Comparison of ENCODE assay signal across 27 mouse cellular contexts in genomic region chr15:9473188-9473587, GRCm38 (mm10). TPM values are rescaled to one million over a fixed set of nuclear protein-coding genes. Genes with fewer than 3 reads are reported as not detected.
"Had no signal": no experiment of that assay in that cellular context is flagged by ENCODE, and none has a peak within 500 bp of the region (broad histone marks: within the 10 kb centered on the region; RNA-seq: fewer than 3 reads in every experiment).

No protein-coding gene starts in this region.

- DNase-seq: gastrocnemius, adult 2 months; gastrocnemius, postnatal 10 days; gastrocnemius, postnatal 25 days; heart, adult 18-20 months; heart, postnatal 10 days; heart, postnatal 4 days; kidney, adult 18-20 months; kidney, adult 8-10 months; kidney, postnatal 10 days; kidney, postnatal 25 days; layer of hippocampus, adult 9-11 months; layer of hippocampus, postnatal 36 days; left cerebral cortex, postnatal 4 days had no signal

- H3K4me1 ChIP-seq: hindbrain, embryonic 10.5 days; hindbrain, embryonic 12.5 days; limb, embryonic 13.5 days; limb, embryonic 15.5 days had no signal

- H3K27me3 ChIP-seq: heart, embryonic 12.5 days; hindbrain, embryonic 12.5 days; limb, embryonic 13.5 days; limb, embryonic 15.5 days had no signal

- H3K4me2 ChIP-seq: heart, embryonic 12.5 days; hindbrain, embryonic 12.5 days; hindbrain, embryonic 14.5 days; limb, embryonic 13.5 days; limb, embryonic 15.5 days had no signal

- H3K36me3 ChIP-seq: heart, embryonic 10.5 days; heart, embryonic 12.5 days; hindbrain, embryonic 10.5 days; hindbrain, embryonic 12.5 days; limb, embryonic 13.5 days; limb, embryonic 15.5 days had no signal

- H3K4me3 ChIP-seq: gastrocnemius, adult 2 months; heart, embryonic 10.5 days; heart, embryonic 12.5 days; hindbrain, embryonic 10.5 days; hindbrain, embryonic 12.5 days; limb, embryonic 13.5 days; limb, embryonic 15.5 days had no signal

- H3K27ac ChIP-seq: gastrocnemius, adult 2 months; heart, embryonic 10.5 days; hindbrain, embryonic 10.5 days; hindbrain, embryonic 12.5 days; hindbrain, embryonic 14.5 days; limb, embryonic 13.5 days; limb, embryonic 15.5 days had no signal

- ATAC-seq: hindbrain, embryonic 16.5 days; intestine, postnatal 0 days had no signal

- H3K9me3 ChIP-seq: heart, embryonic 10.5 days; heart, embryonic 12.5 days; hindbrain, embryonic 10.5 days; hindbrain, embryonic 12.5 days; limb, embryonic 15.5 days had no signal

- H3K9ac ChIP-seq: heart, embryonic 12.5 days; hindbrain, embryonic 12.5 days; hindbrain, embryonic 14.5 days; limb, embryonic 13.5 days; limb, embryonic 15.5 days had no signal

RNA-seq across cellular contexts. Expression of gene Capsl, which starts 37.4 kb away (rescaled TPM):
- total RNA-seq: gastrocnemius, adult 2 months; gastrocnemius, postnatal 10 days; gastrocnemius, postnatal 25 days; gastrocnemius, postnatal 4 days; granulocyte monocyte progenitor cell, adult 5-6 weeks; heart, adult 8-10 months; heart, postnatal 10 days; heart, postnatal 25 days; heart, postnatal 4 days had no signal
- polyA plus RNA-seq: heart, embryonic 12.5 days had no signal

RNA-seq across cellular contexts. Expression of gene Il7r, which starts 56.8 kb away (rescaled TPM):
- total RNA-seq: granulocyte monocyte progenitor cell, adult 5-6 weeks had no signal
- polyA plus RNA-seq: heart, embryonic 10.5 days; hindbrain, embryonic 10.5 days; hindbrain, embryonic 12.5 days; hindbrain, embryonic 14.5 days; hindbrain, embryonic 16.5 days; kidney, embryonic 14.5 days had no signal
